Mouse (Mus musculus): ENCODE results near the gene Sgip1.

Gene Sgip1

GRCm38 (mm10) chr4:102775596-102776270, 34.6 kb downstream of the Sgip1 start:
- no peak for DNase-seq

DNA sequence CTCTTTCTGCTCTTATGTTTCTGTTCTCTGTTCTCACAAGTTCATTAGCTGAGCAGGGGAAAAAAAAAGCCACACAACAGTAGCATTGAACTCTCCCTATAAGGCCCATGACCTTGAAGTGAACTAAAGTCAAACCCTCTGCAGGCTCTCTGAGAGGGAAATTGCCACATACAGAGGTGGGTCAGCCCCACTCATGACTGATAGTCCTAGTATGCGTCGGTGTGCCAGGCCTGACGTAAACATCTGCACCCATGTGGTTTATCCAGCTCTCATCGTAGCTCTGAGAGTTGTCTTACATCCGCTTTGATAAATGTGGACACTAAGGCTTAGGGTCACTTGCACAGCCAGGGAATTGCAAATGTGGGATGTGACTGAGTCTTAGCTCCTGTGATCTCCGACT, 38.8 kb downstream of the Sgip1 start:
- no peak for DNase-seq

GRCm38 (mm10) chr4:102783063-102783748, 42.1 kb downstream of the Sgip1 start:
- no peak for DNase-seq

GRCm38 (mm10) chr4:102785158-102785557, 44.1 kb downstream of the Sgip1 start:
- DNase-seq: no peak

DNA sequence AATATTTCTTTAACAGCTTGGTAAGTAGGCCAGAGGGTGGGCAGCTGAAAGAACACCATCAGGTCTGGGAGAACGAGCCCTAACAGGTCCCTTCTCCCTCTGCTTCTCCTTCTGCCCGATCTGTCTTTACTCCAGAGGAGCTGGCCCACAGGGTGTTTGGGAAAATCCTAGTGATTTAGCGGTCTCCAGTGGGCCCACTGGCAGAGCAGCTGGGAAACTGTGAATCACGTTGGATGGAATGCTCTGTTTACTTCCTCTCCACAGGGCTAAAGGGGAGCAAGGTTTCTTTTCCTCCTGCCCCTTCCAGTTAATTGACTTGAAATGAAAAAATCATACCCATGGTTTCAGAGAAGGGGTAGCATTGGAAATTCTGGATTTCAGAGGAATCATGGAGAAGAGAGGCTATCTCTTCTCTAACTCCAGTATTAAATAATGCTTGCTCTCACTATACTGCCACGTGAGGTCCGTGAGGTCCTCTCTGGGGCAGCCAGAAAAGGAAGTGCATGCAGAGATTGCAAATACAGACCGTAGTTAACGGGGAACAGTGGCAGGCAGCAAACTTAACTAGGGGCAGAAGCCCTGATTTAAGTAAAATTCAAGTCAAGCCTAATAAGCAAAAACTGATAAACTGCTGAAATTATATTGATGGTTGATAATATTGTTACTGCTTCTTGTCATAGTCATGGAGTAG, 51.1 kb downstream of the Sgip1 start:
- DNase-seq: peak; percentile 14

GRCm38 (mm10) chr4:102801471-102801870, 60.4 kb downstream of the Sgip1 start:
- no peak for DNase-seq

DNA sequence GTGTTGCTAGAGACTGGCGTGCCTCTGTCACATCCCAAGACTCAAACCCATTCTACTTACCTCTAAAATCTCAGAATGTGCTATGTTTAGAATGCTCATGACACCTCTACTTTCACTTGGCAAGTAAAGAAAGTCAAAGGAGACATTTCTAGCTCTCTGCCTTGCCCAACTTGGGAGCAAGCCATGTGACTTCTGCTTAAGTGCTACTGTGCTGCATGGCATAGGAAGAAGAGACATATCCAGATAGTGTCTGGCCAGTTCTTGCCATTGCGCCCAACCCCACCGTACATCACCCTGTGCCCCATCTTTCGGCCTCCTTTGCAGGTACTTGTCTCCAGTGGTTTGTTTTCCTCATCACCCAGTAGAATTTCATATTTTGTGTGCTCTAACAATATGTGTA, 60.8 kb downstream of the Sgip1 start:
- DNase-seq: no peak

DNA sequence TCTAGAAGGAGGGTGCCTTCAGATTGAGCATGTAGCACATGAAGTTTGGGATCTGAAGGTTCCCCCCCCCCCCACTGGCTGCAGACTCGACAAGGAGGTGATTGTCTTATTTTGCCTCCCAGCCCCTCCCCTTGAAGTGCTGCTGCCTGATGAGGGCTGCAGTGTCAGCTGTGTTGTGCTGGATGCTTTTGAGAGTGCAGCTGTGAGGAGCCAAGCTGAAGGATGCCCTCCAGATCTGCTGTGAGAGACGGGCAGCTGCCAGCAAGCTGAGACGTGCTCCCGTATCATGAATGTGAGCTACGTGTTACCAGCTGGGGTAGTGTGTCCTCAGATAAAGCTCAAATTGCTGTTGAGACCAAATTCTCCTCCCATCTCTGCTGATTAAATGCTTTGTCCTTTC, 63.5 kb downstream of the Sgip1 start:
- no peak for DNase-seq

GRCm38 (mm10) chr4:102806987-102807386, 65.9 kb downstream of the Sgip1 start:
- no peak for DNase-seq

DNA sequence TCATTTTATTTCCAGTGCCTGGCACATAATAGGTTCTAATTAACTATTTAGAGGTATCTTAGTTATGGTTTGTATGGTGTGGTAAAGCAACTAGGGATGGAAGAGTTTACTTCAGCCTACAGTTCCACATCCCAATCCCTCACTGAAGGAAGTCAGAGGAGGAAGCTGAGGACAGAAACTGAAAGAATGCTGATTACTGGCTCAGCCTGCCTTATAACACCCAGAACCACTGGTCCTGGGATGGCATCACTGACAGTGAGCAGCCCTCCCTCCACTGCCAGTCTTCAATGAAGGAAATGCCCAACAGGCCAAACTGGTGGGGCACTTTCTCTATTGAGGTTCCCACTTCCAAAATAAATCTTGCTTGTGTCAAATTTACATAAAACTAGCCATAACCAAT, 67.2 kb downstream of the Sgip1 start:
- no peak for DNase-seq

- DNase-seq: no peak
Observed at GRCm38 (mm10) chr4:102809296-102809695, 68.2 kb downstream of the Sgip1 start.

GRCm38 (mm10) chr4:102810277-102810676, 69.2 kb downstream of the Sgip1 start:
- DNase-seq: no peak

DNA sequence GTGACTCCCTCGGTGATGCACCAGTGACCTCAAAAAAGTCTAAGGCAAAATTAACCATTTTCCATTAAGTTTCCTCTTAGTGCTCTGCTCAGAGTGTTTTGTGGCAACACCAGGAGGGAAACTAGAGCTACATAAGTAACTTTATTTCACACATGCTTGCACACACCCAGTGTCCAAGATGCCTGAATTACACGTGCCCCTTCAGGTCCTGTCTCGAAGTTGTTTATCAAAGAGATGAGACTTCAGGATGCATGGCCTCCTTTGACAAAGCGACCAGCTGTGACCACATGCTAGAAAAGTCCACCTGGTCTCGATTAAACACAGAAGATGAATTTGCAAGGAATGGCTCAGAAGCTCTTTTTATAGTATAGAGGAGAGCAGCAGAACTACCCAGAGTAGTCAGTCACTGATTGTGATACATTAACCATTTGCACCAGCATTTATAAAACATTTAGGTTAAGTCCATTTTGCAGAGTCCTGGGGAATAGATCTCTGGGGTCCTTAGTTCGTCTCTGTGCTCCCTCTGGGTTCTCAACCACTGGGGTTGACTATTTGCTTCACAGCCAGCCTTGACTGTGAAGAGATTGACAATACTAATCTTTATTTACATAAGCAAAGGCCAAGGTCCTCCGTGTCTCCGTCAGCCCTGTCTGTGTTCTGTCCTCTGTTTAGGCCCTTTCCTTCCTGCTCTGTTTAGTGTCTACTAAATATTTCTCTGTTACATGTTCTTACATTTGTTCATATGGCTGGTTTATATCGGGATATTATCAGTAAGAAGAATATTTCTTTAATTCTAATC, 70.1 kb downstream of the Sgip1 start:
- no peak for DNase-seq

- no peak for DNase-seq
Observed at GRCm38 (mm10) chr4:102813346-102813745, 72.2 kb downstream of the Sgip1 start.

DNA sequence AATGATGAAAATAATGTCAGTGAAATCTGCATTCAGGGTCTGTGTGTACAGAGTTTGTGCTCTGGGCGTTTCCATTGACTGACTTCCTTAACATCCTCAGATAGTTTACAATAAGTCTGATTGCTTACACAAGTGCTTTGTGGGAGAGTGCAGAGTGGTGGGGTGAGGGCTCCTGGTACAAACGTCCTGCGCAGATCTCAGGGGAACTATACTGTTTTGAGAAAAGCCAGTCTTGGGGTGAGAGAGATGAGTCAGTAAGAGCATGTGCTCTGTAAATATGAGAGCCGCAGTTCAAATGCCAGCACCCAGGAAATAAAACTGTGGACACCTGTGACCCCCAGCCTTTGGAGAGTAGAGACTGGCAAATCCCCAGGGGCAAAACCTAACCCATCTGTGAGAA, 80.7 kb downstream of the Sgip1 start:
- no peak for DNase-seq

- DNase-seq: no peak
Observed at GRCm38 (mm10) chr4:102824494-102824893, 83.4 kb downstream of the Sgip1 start.

GRCm38 (mm10) chr4:102826159-102826558, 85.1 kb downstream of the Sgip1 start:
- no peak for DNase-seq

- no peak for DNase-seq
Observed at GRCm38 (mm10) chr4:102828518-102828917, 87.4 kb downstream of the Sgip1 start.

DNA sequence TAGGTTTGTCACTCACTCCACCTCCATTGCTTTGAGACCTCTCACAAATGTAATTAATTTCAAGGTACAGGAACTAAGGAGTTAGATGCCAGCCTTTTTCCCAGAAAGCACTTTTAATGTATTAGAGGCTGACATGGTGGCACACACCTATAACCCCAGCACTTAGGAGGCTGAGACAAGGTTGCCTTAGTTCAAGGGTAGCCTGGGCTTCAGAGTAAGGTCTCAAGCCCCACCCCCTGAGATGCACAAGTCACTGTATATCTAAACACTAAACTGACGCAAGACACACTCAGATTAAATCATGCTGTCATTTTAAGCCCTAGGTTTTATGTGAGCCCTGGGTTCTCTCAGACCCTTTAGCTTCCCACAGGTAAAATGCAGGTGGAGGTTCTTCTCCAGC, 92.1 kb downstream of the Sgip1 start:
- DNase-seq: no peak

DNA sequence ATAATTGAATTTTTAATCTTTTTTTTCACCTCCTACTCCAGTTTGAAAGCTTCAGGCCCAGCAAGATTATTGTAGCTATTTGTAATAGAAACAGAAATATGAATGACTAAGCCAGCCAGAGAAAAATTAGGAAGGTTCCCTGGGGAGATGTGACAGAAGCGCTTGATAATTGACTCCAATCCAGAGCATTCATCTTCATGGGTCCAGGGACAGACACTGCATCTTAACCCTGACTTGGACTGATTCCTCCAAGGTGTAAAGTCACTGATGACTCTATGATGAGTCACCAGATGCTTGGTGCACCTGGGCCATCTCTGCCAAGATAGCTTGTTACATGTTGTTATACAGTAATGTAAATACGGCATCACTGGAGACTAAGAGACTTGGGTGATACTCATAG, 92.6 kb downstream of the Sgip1 start:
- DNase-seq: no peak

- no peak for DNase-seq
Observed at GRCm38 (mm10) chr4:102834710-102835109, 93.6 kb downstream of the Sgip1 start.

DNA sequence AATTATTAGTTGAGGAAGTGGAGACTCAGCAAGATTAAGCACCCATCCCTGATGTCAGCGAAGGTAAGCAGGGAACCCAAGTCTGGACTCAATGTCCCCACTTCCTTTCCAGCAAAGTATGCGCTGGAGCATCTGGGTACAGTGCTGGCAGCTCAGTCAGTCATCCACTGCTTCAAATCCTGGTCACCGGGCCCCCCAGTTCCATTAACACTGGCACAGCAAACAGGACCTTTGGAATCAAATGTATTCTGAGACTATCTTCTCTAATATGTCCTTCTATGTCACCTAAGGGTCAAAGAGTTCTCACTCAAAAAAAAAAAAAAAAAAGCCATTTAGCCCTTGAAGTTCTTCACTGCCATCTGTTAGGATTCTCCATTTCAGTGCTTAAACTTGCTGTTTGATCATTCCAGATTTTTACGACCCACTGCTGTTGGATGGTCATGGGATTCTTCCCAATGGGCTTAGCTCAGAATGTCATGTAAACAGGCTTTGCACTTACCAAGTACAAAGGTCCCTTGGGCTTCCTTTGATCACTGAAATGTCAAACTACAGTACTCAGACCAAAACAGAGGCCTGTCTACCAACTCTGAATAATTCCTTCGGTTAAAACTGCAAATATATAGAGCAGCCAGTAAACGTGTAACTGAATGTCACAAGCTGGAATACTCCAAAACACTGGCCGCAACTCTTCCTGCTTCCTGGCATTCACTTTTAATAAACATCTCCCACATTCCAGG, 99.1 kb downstream of the Sgip1 start:
- peak; percentile 77 for DNase-seq
